Mouse (Mus musculus) embryonic facial prominence, embryonic 14.5 days (tissue): Measurements from ENCODE around the gene Wapl. TPM values are rescaled to one million over a fixed set of nuclear protein-coding genes. Genes with fewer than 3 reads are reported as not detected.

ENCODE experiments used
- polyA plus RNA-seq: library from polyadenylated mRNA; unstranded; fragments of >200 nt; fragmentation: Nextera tagmentation; extraction: Ambion mirVana; gene quantifications from 2 replicates; pipeline ENCODE4 v1.2.1, GENCODE M21; 2014

Wapl gene
- polyA plus RNA-seq, 1 experiment from 2014 or later, result 26.9 TPM

Other genes with a start within 250 kb of the Wapl start
- 65.0 and 68.7 TPM in 2 replicates for gene Bmpr1a, start 170.6 kb upstream of the Wapl start, polyA plus RNA-seq
- not detected in 2 replicates for gene 9230112D13Rik, start 151.1 kb upstream of the Wapl start, polyA plus RNA-seq
- 58.3 and 86.4 TPM in 2 replicates for gene Ldb3, start 85.2 kb upstream of the Wapl start, polyA plus RNA-seq
- gene Opn4, start 73.8 kb upstream of the Wapl start, polyA plus RNA-seq, result 0.77 and 1.00 TPM in 2 replicates
- gene Grid1, start 146.2 kb downstream of the Wapl start, polyA plus RNA-seq, result 1.8 and 2.5 TPM in 2 replicates